Mouse (Mus musculus) stomach, embryonic 15.5 days (tissue): Measurements from ENCODE around the gene Ubap2l. TPM values are rescaled to one million over a fixed set of nuclear protein-coding genes. Genes with fewer than 3 reads are reported as not detected.
A peak's percentile ranks its signal among the peaks of the same experiment; 100 is the strongest.

Source experiments
- ATAC-seq: fragments of 200-750 bp; cut with Nextera tagmentation; 2 replicates; pipeline ENCODE4 v1.8.0; 2017; ENCODE audit warnings: low read depth, moderate number of reproducible peaks, moderate TSS enrichment; ENCODE audit not compliant: insufficient read depth, low FRiP score
- H3K27ac ChIP-seq: fragments of 300-500 bp; sonication (generic); 2 replicates; pipeline ENCODE4 v1.5.1; 2015; ENCODE audit warnings: mild to moderate bottlenecking, inconsistent platforms
- H3K27me3 ChIP-seq: fragments of 300-500 bp; sonication (generic); replicated peaks from 2 replicates; pipeline ENCODE4 v1.6.1; 2015; ENCODE audit warnings: inconsistent platforms
- H3K36me3 ChIP-seq: fragments of 300-500 bp; sonication (generic); 2 replicates; pipeline ENCODE4 v1.6.1; 2015; ENCODE audit warnings: inconsistent platforms
- H3K4me1 ChIP-seq: fragments of 300-500 bp; sonication (generic); 2 replicates; pipeline ENCODE4 v1.6.1; 2015; ENCODE audit warnings: inconsistent platforms
- H3K4me2 ChIP-seq: fragments of 300-500 bp; sonication (generic); 2 replicates; pipeline ENCODE4 v1.6.1; 2015; ENCODE audit warnings: mild to moderate bottlenecking, inconsistent platforms
- H3K4me3 ChIP-seq: fragments of 300-500 bp; sonication (generic); replicated peaks from 2 replicates; pipeline ENCODE4 v1.5.1; 2015; ENCODE audit warnings: inconsistent platforms
- H3K9ac ChIP-seq: fragments of 300-500 bp; sonication (generic); 2 replicates; pipeline ENCODE4 v1.6.1; 2015; ENCODE audit warnings: inconsistent platforms
- H3K9me3 ChIP-seq: fragments of 300-500 bp; sonication (generic); 2 replicates; pipeline ENCODE4 v1.6.1; 2016; ENCODE audit warnings: inconsistent platforms
- WGBS: fragments of 180-500 bp; shearing (Covaris S2); methylation state at CpG from one replicate; pipeline ENCODE4 v1.1.7; 2015; 5-methylcytosine and 5-hydroxymethylcytosine counted together
- polyA plus RNA-seq: library from polyadenylated mRNA; unstranded; fragments of >200 nt; fragmentation: Nextera tagmentation; extraction: Ambion mirVana; gene quantifications from 2 replicates; pipeline ENCODE4 v1.2.1, GENCODE M21; 2015

The Ubap2l gene
- polyA plus RNA-seq, 1 experiment from 2014 or later = 189 TPM

DNA sequence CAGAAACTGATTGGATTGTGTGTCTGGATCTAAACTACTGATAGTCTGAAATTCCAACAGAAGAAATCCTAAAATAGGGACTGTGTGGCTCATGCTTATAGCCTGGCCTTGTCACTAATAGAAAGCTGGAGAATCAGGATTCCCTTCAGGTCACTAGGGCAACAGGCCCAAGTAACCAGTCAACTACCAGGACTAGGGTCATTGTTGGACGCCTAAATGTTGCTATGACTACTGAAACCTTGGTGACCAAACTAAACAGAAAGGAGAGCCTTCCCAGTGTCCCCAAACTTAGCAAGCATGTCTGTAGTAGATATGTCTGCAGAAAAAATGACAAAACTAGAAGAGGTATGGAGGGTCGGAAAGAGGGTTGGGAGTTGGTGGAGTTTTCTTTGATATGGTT lies 10.1 kb upstream of the Ubap2l start:
- H3K27ac ChIP-seq = no peak overlapping the region
- H3K4me1 ChIP-seq = no peaks in the 10 kb centered on the region
- no peaks in the 10 kb centered on the region for H3K9me3 ChIP-seq
- no peak overlapping the region for H3K9ac ChIP-seq
- 69% methylated on average over 2 of the region's 2 CpGs for WGBS
- no peaks in the 10 kb centered on the region for H3K27me3 ChIP-seq
- no peak overlapping the region for H3K4me2 ChIP-seq
- no peak overlapping the region for H3K4me3 ChIP-seq
- no peak for ATAC-seq
- H3K36me3 ChIP-seq = peaks cover 13% of the 10 kb centered on the region

GRCm38 (mm10) chr3:90061549-90061948 lies 9.1 kb upstream of the Ubap2l start:
- Histone ChIP-seq H3K27me3 (no peaks in the 10 kb centered on the region), H3K4me1 (no peaks in the 10 kb centered on the region), H3K9ac (no peak overlapping the region), H3K36me3 (peaks cover 18% of the 10 kb centered on the region), H3K27ac (no peak overlapping the region), H3K4me3 (no peak overlapping the region), H3K9me3 (no peaks in the 10 kb centered on the region), H3K4me2 (no peak overlapping the region)
- WGBS = 91% methylated on average over 6 of the region's 6 CpGs
- no peak for ATAC-seq

DNA sequence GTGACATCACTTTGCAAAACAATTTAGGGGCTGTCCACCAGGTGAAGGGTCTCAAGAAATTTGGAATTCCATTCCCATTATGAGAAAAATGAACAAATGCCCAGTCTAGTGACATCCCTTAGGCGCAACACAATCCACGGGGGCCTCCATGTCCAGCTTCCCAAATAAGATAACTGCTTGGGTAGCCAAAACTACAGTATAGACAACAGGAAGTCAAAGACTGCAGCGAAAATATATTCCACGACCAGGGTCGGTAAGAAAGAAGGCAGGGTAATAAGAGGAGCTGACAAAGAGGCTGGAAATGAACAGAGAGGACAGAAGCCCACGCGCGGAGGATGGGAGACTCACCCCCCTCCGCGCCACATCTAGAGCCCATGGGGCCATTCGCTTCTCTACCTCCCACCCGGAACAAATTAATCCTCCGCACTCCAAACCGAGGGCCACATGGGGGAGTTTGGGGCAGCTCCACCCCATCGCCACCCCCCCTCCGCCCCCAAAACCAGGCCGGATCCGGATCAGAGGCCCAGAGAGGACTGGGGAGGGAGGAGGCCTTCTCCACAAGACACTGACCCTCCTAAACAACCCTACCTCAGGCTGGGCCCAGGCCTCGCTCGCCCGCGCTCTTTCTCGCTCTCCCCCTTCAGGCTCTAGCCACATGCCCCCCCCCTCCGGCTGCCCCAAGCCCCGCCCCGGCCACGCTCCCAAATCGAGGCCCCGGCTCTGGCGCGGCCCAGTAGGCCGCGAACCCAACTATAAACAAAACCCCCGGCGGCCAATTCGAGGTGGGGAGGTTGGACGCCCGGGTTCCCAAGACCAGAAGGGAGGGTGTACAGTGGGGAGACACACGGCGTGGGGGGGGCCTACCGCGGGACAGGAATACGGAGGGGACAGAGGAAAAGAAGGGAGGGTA lies 732 bp downstream of the Ubap2l start, which contains the start of gene 4933434E20Rik:
Gene 4933434E20Rik (plus strand): TSS at position 196 of the 910 bp plus-strand sequence.
- ATAC-seq = peak; percentile 68
- Histone ChIP-seq H3K4me3 (peak within 1 kb of the TSS; percentile 86), H3K9ac (peak within 1 kb of the TSS; percentile 91), H3K9me3 (no peaks in the 10 kb centered on the region), H3K4me2 (peak within 1 kb of the TSS; percentile 57), H3K27ac (peak within 1 kb of the TSS; percentile 96), H3K4me1 (0 out of 2 replicates have a peak, but pooled peaks cover 4% of the 10 kb centered on the region), H3K36me3 (no peaks in the 10 kb centered on the region; the same call in 1 of the 2 replicates), H3K27me3 (no peaks in the 10 kb centered on the region)
- under 1% methylated on average over 42 of the region's 43 CpGs for WGBS

GRCm38 (mm10) chr3:90049691-90050090 lies 2.7 kb downstream of the Ubap2l start:
- H3K27ac ChIP-seq = no peak overlapping the region
- no peak overlapping the region for H3K9ac ChIP-seq
- 37% methylated on average over 3 of the region's 3 CpGs for WGBS
- ATAC-seq = no peak
- H3K36me3 ChIP-seq = peaks cover 4% of the 10 kb centered on the region; the same call in 1 of the 2 replicates
- 0 out of 2 replicates have a peak, but pooled peaks cover 4% of the 10 kb centered on the region for H3K4me1 ChIP-seq
- H3K27me3 ChIP-seq = no peaks in the 10 kb centered on the region
- H3K4me3 ChIP-seq = no peak overlapping the region
- no peaks in the 10 kb centered on the region for H3K9me3 ChIP-seq
- H3K4me2 ChIP-seq = no peak overlapping the region

- 90% methylated on average over 1 of the region's 1 CpGs for WGBS
- H3K27ac ChIP-seq = no peak overlapping the region
- ATAC-seq = no peak
- H3K9me3 ChIP-seq = no peaks in the 10 kb centered on the region
- no peak overlapping the region for H3K9ac ChIP-seq
- H3K4me1 ChIP-seq = no peaks in the 10 kb centered on the region
- no peak overlapping the region for H3K4me2 ChIP-seq
- H3K36me3 ChIP-seq = peaks cover 32% of the 10 kb centered on the region; the same call in 1 of the 2 replicates
- H3K27me3 ChIP-seq = no peaks in the 10 kb centered on the region
- H3K4me3 ChIP-seq = no peak overlapping the region
Observed at GRCm38 (mm10) chr3:90036263-90036662, 16.2 kb downstream of the Ubap2l start.

DNA sequence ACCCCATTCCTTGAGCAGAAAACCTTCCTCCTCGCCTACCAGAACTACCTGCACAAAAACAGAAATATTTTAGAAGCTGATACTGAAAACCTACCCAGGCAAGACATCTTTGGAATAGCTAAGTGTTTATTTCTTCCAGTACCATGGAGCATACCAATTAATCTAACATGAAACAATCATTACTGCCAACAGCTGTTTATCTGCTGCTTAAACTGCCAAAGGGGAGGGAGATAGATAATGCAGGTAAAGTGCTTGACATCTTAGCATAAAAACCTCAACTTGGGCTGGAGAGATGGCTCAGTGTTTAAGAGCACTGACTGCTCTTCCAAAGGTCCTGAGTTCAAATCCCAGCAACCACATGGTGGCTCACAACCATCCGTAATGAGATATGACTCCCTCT lies 17.8 kb downstream of the Ubap2l start:
- Histone ChIP-seq H3K9ac (no peak overlapping the region), H3K4me1 (no peaks in the 10 kb centered on the region), H3K4me2 (no peak overlapping the region), H3K9me3 (no peaks in the 10 kb centered on the region), H3K27me3 (no peaks in the 10 kb centered on the region), H3K4me3 (no peak overlapping the region), H3K36me3 (peaks cover 37% of the 10 kb centered on the region; the same call in 1 of the 2 replicates), H3K27ac (no peak overlapping the region)
- ATAC-seq = no peak
- 91% methylated on average over 2 of the region's 2 CpGs for WGBS

DNA sequence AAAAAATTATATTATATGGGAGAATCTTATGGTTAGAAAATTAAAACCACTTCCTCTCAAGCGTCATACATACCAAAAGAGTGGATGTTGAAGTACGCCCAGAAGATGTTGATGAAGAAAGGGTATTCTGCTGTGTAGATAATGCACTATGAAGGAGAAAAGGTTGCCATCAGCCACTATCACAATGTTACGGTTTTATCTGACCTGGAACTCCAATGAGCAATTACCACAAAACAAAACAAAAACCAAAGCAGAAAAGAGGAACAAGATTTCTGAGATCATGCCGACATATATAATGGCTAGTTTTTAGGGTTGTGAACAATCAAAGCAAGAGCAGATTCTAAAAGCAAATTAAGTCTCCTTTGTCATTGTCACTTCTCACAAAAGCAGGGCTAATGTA lies 35.8 kb downstream of the Ubap2l start:
- no peak overlapping the region for H3K4me2 ChIP-seq
- ATAC-seq = no peak
- H3K9me3 ChIP-seq = no peaks in the 10 kb centered on the region
- no peak overlapping the region for H3K9ac ChIP-seq
- no peak overlapping the region for H3K27ac ChIP-seq
- peaks cover 71% of the 10 kb centered on the region for H3K36me3 ChIP-seq
- no peak overlapping the region for H3K4me3 ChIP-seq
- H3K4me1 ChIP-seq = no peaks in the 10 kb centered on the region
- WGBS = 84% methylated on average over 4 of the region's 4 CpGs
- no peaks in the 10 kb centered on the region for H3K27me3 ChIP-seq

DNA sequence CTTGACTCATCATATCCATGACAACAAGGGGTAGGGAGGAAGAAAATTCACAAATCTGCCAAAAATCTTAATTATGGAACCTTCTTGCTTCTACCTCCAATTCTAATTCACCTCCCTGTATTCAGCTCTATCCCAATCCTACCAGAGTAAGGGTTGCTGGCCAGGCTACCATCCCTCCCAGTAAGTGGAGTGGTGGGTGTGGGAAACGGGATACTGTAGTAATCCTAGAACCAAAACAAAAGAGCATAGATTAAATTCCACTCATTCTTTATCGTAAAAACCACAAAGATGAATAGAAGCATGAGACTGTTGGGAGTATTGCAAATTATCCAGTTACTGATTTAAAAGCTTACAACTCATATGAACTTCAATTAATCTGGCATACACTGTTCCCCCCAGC lies 42.1 kb downstream of the Ubap2l start:
- no peak overlapping the region for H3K4me3 ChIP-seq
- H3K4me1 ChIP-seq = no peaks in the 10 kb centered on the region
- no peaks in the 10 kb centered on the region for H3K9me3 ChIP-seq
- no peak overlapping the region for H3K9ac ChIP-seq
- no peak overlapping the region for H3K4me2 ChIP-seq
- H3K27ac ChIP-seq = no peak overlapping the region
- 71% methylated on average over 2 of the region's 2 CpGs for WGBS
- H3K27me3 ChIP-seq = no peaks in the 10 kb centered on the region
- H3K36me3 ChIP-seq = peaks cover 75% of the 10 kb centered on the region
- ATAC-seq = no peak

- Histone ChIP-seq H3K4me1 (peaks cover 4% of the 10 kb centered on the region; the same call in 1 of the 2 replicates), H3K36me3 (peaks cover 46% of the 10 kb centered on the region), H3K4me3 (no peak overlapping the region), H3K9ac (no peak overlapping the region), H3K27ac (0 out of 2 replicates have a peak overlapping the region, but pooled peaks have one; percentile 2), H3K9me3 (no peaks in the 10 kb centered on the region), H3K27me3 (no peaks in the 10 kb centered on the region), H3K4me2 (no peak overlapping the region)
- WGBS = 40% methylated on average over 3 of the region's 3 CpGs
- no peak for ATAC-seq
Observed at GRCm38 (mm10) chr3:90004091-90004796, 48.2 kb downstream of the Ubap2l start.

DNA sequence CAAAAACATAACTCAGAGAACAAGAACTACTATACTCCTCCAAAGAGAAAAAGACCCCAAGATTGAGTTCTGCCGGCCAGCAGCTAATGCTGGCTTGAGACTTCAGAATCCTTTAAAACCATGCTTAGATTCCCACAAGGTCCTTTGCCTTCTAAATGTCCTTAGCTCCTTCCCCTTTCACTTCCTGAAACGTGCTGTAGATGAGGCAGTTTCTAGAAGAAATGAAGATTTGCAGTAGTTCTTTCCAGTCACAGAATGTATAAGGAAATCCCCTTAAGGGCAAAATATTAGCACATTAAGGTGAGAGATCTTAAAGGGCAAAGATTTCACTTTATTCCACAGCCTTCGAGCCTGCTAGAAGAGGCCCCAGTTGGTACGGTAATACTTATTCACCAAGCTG lies 52.6 kb downstream of the Ubap2l start:
- no peaks in the 10 kb centered on the region for H3K27me3 ChIP-seq
- H3K4me2 ChIP-seq = no peak overlapping the region
- ATAC-seq = no peak
- no peak overlapping the region for H3K9ac ChIP-seq
- H3K4me1 ChIP-seq = peaks cover 6% of the 10 kb centered on the region; the same call in 1 of the 2 replicates
- no peak overlapping the region for H3K4me3 ChIP-seq
- peak overlapping the region; percentile 95 for H3K27ac ChIP-seq
- H3K36me3 ChIP-seq = peaks cover 16% of the 10 kb centered on the region; the same call in 1 of the 2 replicates
- WGBS = 81% methylated on average over 4 of the region's 4 CpGs
- H3K9me3 ChIP-seq = no peaks in the 10 kb centered on the region

- H3K36me3 ChIP-seq = peaks cover 16% of the 10 kb centered on the region; the same call in 1 of the 2 replicates
- H3K4me2 ChIP-seq = peak overlapping the region; percentile 80
- H3K9me3 ChIP-seq = no peaks in the 10 kb centered on the region
- 16% methylated on average over 8 of the region's 8 CpGs for WGBS
- peak overlapping the region; percentile 64 for H3K4me3 ChIP-seq
- peaks cover 6% of the 10 kb centered on the region; the same call in 1 of the 2 replicates for H3K4me1 ChIP-seq
- peak overlapping the region; percentile 67 for H3K9ac ChIP-seq
- ATAC-seq = peak; percentile 11; the same call in 1 of the 2 replicates
- peak overlapping the region; percentile 95 for H3K27ac ChIP-seq
- H3K27me3 ChIP-seq = no peaks in the 10 kb centered on the region
Observed at GRCm38 (mm10) chr3:89999090-89999489, 53.3 kb downstream of the Ubap2l start.
